Comparison of ENCODE assay signal across 20 mouse cellular contexts in genomic region chr1:36886489-36886888, GRCm38 (mm10). TPM values are rescaled to one million over a fixed set of nuclear protein-coding genes. Genes with fewer than 3 reads are reported as not detected.
DNase-seq lines count a peak whose midpoint lies in the region; ATAC-seq and TF ChIP-seq lines count a peak whose summit lies in the region.
"Had no signal": no experiment of that assay in that cellular context is flagged by ENCODE, and none has a peak within 500 bp of the region (broad histone marks: within the 10 kb centered on the region; RNA-seq: fewer than 3 reads in every experiment).

No protein-coding gene starts in this region.

- ATAC-seq in heart, postnatal 0 days (ENCODE audit: insufficient read depth, low read depth): no peak
- ATAC-seq in activated CD4-positive, CD25-positive, alpha-beta regulatory T cell, adult 4 months: peak; percentile 30
- no peak for ATAC-seq in frontal cortex, adult (ENCODE audit: low TSS enrichment)
- ATAC-seq: forebrain, embryonic 16.5 days; hindbrain, embryonic 16.5 days had no signal

- H3K4me2 ChIP-seq in heart, postnatal 0 days (ENCODE audit: low read depth, low read length): no peak overlapping the region
- H3K4me2 ChIP-seq: embryonic facial prominence, embryonic 12.5 days; forebrain, embryonic 12.5 days; hindbrain, embryonic 12.5 days had no signal

- no peak overlapping the region for H3K4me3 ChIP-seq in gastrocnemius, adult 2 months
- no peak overlapping the region for H3K4me3 ChIP-seq in heart, postnatal 0 days (ENCODE audit: low read depth, low read length)
- H3K4me3 ChIP-seq: embryonic facial prominence, embryonic 12.5 days; forebrain, embryonic 12.5 days; hindbrain, embryonic 12.5 days had no signal

- no peak overlapping the region for H3K9ac ChIP-seq in heart, postnatal 0 days (replicated peaks; ENCODE audit: low read depth, low read length)
- H3K9ac ChIP-seq: embryonic facial prominence, embryonic 12.5 days; forebrain, embryonic 12.5 days; hindbrain, embryonic 12.5 days had no signal

- no peak for DNase-seq in gastrocnemius, adult 2 months
- no peak for DNase-seq in gastrocnemius, adult 18-20 months (ENCODE audit: low spot score)
- DNase-seq in heart, postnatal 0 days (ENCODE audit: low spot score): no peak
- no peak for DNase-seq in heart, adult 18-20 months
- DNase-seq in kidney, adult 8-10 months: no peak
- DNase-seq: adrenal gland, postnatal 14 days; B cell, adult 2 months; cerebellum, adult 11-12 months; cerebellum, adult 9-10 months; cerebellum, postnatal 25 days; heart, postnatal 36 days; kidney, adult 11 months had no signal

- H3K36me3 ChIP-seq in heart, postnatal 0 days (replicated peaks; ENCODE audit: control insufficient read depth, insufficient read depth, low read length): peaks cover 3% of the 10 kb centered on the region
- H3K36me3 ChIP-seq: hindbrain, embryonic 12.5 days had no signal

- H3K4me1 ChIP-seq in heart, postnatal 0 days (ENCODE audit: control insufficient read depth, insufficient read depth): peaks cover 67% of the 10 kb centered on the region

- H3K27me3 ChIP-seq in heart, postnatal 0 days (ENCODE audit: control insufficient read depth, insufficient read depth, low read length): no peaks in the 10 kb centered on the region
- H3K27me3 ChIP-seq: embryonic facial prominence, embryonic 12.5 days; forebrain, embryonic 12.5 days; hindbrain, embryonic 12.5 days had no signal

- H3K9me3 ChIP-seq in heart, postnatal 0 days (replicated peaks; ENCODE audit: control insufficient read depth, low read length): no peaks in the 10 kb centered on the region
- H3K9me3 ChIP-seq: embryonic facial prominence, embryonic 12.5 days; forebrain, embryonic 12.5 days; G1E; hindbrain, embryonic 12.5 days had no signal

- no peak for TF ChIP-seq CTCF in gastrocnemius, adult 2 months (IDR thresholded peaks at IDR 0.05)
- TF ChIP-seq CTCF in heart, postnatal 0 days (IDR thresholded peaks at IDR 0.05; ENCODE audit: low read depth): no peak

- WGBS in heart, postnatal 0 days: 82% methylated on average over 4 of the region's 4 CpGs

- TF ChIP-seq EP300 in heart, postnatal 0 days (IDR thresholded peaks at IDR 0.05; ENCODE audit: low read depth): no peak

- H3K27ac ChIP-seq in gastrocnemius, adult 2 months: peak overlapping the region; percentile 71; the same call in 1 of the 2 replicates
- 0 out of 2 replicates have a peak overlapping the region, but pooled peaks have one; percentile 55 for H3K27ac ChIP-seq in heart, postnatal 0 days (ENCODE audit: low read depth)
- H3K27ac ChIP-seq: embryonic facial prominence, embryonic 12.5 days; forebrain, embryonic 12.5 days; hindbrain, embryonic 12.5 days had no signal

- intact Hi-C loops in gastrocnemius, adult 2 months (cut with DNase I): no loop called here

RNA-seq across cellular contexts. Expression of gene Tmem131, which starts 57.0 kb away (rescaled TPM):
- 10 to 100 TPM; 24.1 to 37.5 TPM for total RNA-seq in gastrocnemius, adult 2 months (2021)
- total RNA-seq in gastrocnemius, adult 18-20 months (2021): 10 to 100 TPM; 29.1 to 32.1 TPM
- 10.1 and 11.3 TPM in 2 replicates for total RNA-seq in heart, postnatal 0 days (2014; rRNA removed; ENCODE audit: low replicate concordance)
- polyA plus RNA-seq in heart, postnatal 0 days (2015; fragmentation: Nextera tagmentation; extraction: Ambion mirVana): 3.9 TPM in 2 replicates
- total RNA-seq in heart, adult 18-20 months (2021): 10 to 100 TPM; 24.2 to 29.6 TPM
- polyA plus RNA-seq in activated CD4-positive, CD25-positive, alpha-beta regulatory T cell, adult 4 months (2017; shearing (Covaris generic)): 10 to 100 TPM; 10.3 to 11.4 TPM
